Mouse (Mus musculus) cerebellum, postnatal 36 days (tissue): ENCODE measurements around the gene Cabp1.

Experiments
- DNase-seq, 2 experiments: peaks; one replicate each; pipeline ENCODE4 v3.0.0; 2021 to 2022; ENCODE audit warnings: mixed read lengths in 2 of 2

The Cabp1 gene

GRCm38 (mm10) chr5:115208601-115209000 is 14.4 kb upstream of the Cabp1 start:
- no peak for DNase-seq

- peak in 1 of 2 experiments; percentile 43 for DNase-seq
Measured at GRCm38 (mm10) chr5:115207892-115208291, 13.7 kb upstream of the Cabp1 start.

GRCm38 (mm10) chr5:115207244-115207643 is 13.1 kb upstream of the Cabp1 start:
- peak in 1 of 2 experiments; percentile 17 for DNase-seq

GRCm38 (mm10) chr5:115204562-115205311 is 10.6 kb upstream of the Cabp1 start:
- DNase-seq, result peak; percentile 79 to 82

GRCm38 (mm10) chr5:115203735-115204561 is 9.8 kb upstream of the Cabp1 start:
- DNase-seq, result peak; percentile 60

- DNase-seq, result peak; percentile 41 to 57
Measured at GRCm38 (mm10) chr5:115194626-115195221, 543 bp upstream of the Cabp1 start.

GRCm38 (mm10) chr5:115193226-115193625 is 955 bp downstream of the Cabp1 start:
- DNase-seq, result peak; percentile 70 to 79

- DNase-seq, result no peak
Measured at GRCm38 (mm10) chr5:115192828-115193195, 1.4 kb downstream of the Cabp1 start.

- DNase-seq, result peak; percentile 44 to 54
Measured at GRCm38 (mm10) chr5:115191880-115192827, 2.0 kb downstream of the Cabp1 start.

GRCm38 (mm10) chr5:115190081-115190480 is 4.1 kb downstream of the Cabp1 start:
- DNase-seq, result no peak

GRCm38 (mm10) chr5:115188824-115189223 is 5.4 kb downstream of the Cabp1 start:
- peak; percentile 68 to 70 for DNase-seq

GRCm38 (mm10) chr5:115187188-115188131 is 6.7 kb downstream of the Cabp1 start:
- peak; percentile 97 to 99 for DNase-seq

- no peak for DNase-seq
Measured at GRCm38 (mm10) chr5:115186371-115187073, 7.7 kb downstream of the Cabp1 start.

- DNase-seq, result peak; percentile 59 to 69
Measured at GRCm38 (mm10) chr5:115184726-115185125, 9.5 kb downstream of the Cabp1 start.

GRCm38 (mm10) chr5:115183482-115183881 is 10.7 kb downstream of the Cabp1 start:
- DNase-seq, result no peak

GRCm38 (mm10) chr5:115182925-115183324 is 11.3 kb downstream of the Cabp1 start:
- no peak for DNase-seq

- peak; percentile 71 to 77 for DNase-seq
Measured at GRCm38 (mm10) chr5:115181248-115181940, 12.8 kb downstream of the Cabp1 start.

- no peak for DNase-seq
Measured at GRCm38 (mm10) chr5:115179596-115179995, 14.6 kb downstream of the Cabp1 start.

GRCm38 (mm10) chr5:115177866-115178265 is 16.3 kb downstream of the Cabp1 start:
- no peak for DNase-seq

GRCm38 (mm10) chr5:115174554-115174953 is 19.6 kb downstream of the Cabp1 start:
- DNase-seq, result no peak
